Mouse (Mus musculus) retina, adult 2 months (tissue): Measurements from ENCODE around the gene Zfp963.

ENCODE experiments used
- DNase-seq: peaks from one replicate; pipeline ENCODE4 v3.0.0-alpha.2; 2012; ENCODE audit warnings: low read depth, low spot score

Gene Zfp963

GRCm38 (mm10) chr8:69749544-69750454 lies at the start of gene Zfp963:
Zfp963 (minus strand) TSS chr8:69749970.
- peak; percentile 85 for DNase-seq

GRCm38 (mm10) chr8:69799261-69799660 lies 49.5 kb upstream of the Zfp963 start:
- no peak for DNase-seq

GRCm38 (mm10) chr8:69797661-69798060 lies 47.9 kb upstream of the Zfp963 start:
- no peak for DNase-seq

GRCm38 (mm10) chr8:69796721-69797345 lies 47.1 kb upstream of the Zfp963 start:
- no peak for DNase-seq

- no peak for DNase-seq
Observed at GRCm38 (mm10) chr8:69794901-69795300, 45.1 kb upstream of the Zfp963 start.

- DNase-seq = no peak
Observed at GRCm38 (mm10) chr8:69794096-69794495, 44.3 kb upstream of the Zfp963 start.

- no peak for DNase-seq
Observed at GRCm38 (mm10) chr8:69793666-69794065, 43.9 kb upstream of the Zfp963 start.

- no peak for DNase-seq
Observed at GRCm38 (mm10) chr8:69791415-69792068, 41.8 kb upstream of the Zfp963 start.

GRCm38 (mm10) chr8:69790773-69791367 lies 41.1 kb upstream of the Zfp963 start, which contains the start of the genes Atp13a1 and Zfp866:
Atp13a1 (plus strand) TSS chr8:69791163.
Zfp866 (minus strand) TSS chr8:69791178.
- DNase-seq = peak; percentile 80

- DNase-seq = no peak
Observed at GRCm38 (mm10) chr8:69790364-69790763, 40.6 kb upstream of the Zfp963 start.

GRCm38 (mm10) chr8:69789731-69790130 lies 40.0 kb upstream of the Zfp963 start:
- DNase-seq = no peak

GRCm38 (mm10) chr8:69789105-69789504 lies 39.3 kb upstream of the Zfp963 start:
- DNase-seq = no peak

GRCm38 (mm10) chr8:69777111-69777510 lies 27.3 kb upstream of the Zfp963 start:
- no peak for DNase-seq

- DNase-seq = no peak
Observed at GRCm38 (mm10) chr8:69775149-69775534, 25.4 kb upstream of the Zfp963 start.

- peak; percentile 95 for DNase-seq
Observed at GRCm38 (mm10) chr8:69774503-69775148, 24.9 kb upstream of the Zfp963 start, which contains the start of gene Gm20422. Gm20422 (minus strand) TSS chr8:69774886.

GRCm38 (mm10) chr8:69772106-69772505 lies 22.3 kb upstream of the Zfp963 start:
- no peak for DNase-seq

- no peak for DNase-seq
Observed at GRCm38 (mm10) chr8:69771221-69771620, 21.5 kb upstream of the Zfp963 start.

- DNase-seq = no peak
Observed at GRCm38 (mm10) chr8:69761814-69762445, 12.2 kb upstream of the Zfp963 start.

GRCm38 (mm10) chr8:69758316-69758715 lies 8.5 kb upstream of the Zfp963 start:
- DNase-seq = no peak

GRCm38 (mm10) chr8:69752437-69752836 lies 2.7 kb upstream of the Zfp963 start:
- no peak for DNase-seq

GRCm38 (mm10) chr8:69741231-69741630 lies 8.5 kb downstream of the Zfp963 start:
- DNase-seq = no peak
